Mouse (Mus musculus) liver, embryonic 11.5 days (tissue): ENCODE data around the gene Tbl2. TPM values are rescaled to one million over a fixed set of nuclear protein-coding genes. Genes with fewer than 3 reads are reported as not detected.

Experiments
- ATAC-seq: fragments of 200-750 bp; cut with Nextera tagmentation; replicated peaks from 2 replicates; pipeline ENCODE4 v1.8.0; 2017; ENCODE audit warnings: moderate number of reproducible peaks, mild to moderate bottlenecking, moderate TSS enrichment, moderate library complexity; ENCODE audit not compliant: low FRiP score
- DNase-seq: peaks from one replicate; pipeline ENCODE4 v3.0.0-alpha.2; 2017; ENCODE audit warnings: low spot score
- H3K27ac ChIP-seq: fragments of 300-500 bp; sonication (generic); 2 replicates; pipeline ENCODE4 v1.5.1; 2014; ENCODE audit warnings: mild to moderate bottlenecking, low read depth, low read length, control low read depth
- H3K27me3 ChIP-seq: fragments of 300-500 bp; sonication (generic); replicated peaks from 2 replicates; pipeline ENCODE4 v1.6.1; 2014; ENCODE audit warnings: low read length, mixed read lengths; ENCODE audit not compliant: control insufficient read depth, insufficient read depth
- H3K36me3 ChIP-seq: fragments of 300-500 bp; sonication (generic); 2 replicates; pipeline ENCODE4 v1.6.1; 2014; ENCODE audit warnings: mild to moderate bottlenecking, low read length, moderate library complexity, mixed read lengths; ENCODE audit not compliant: control insufficient read depth, insufficient read depth
- H3K4me1 ChIP-seq: fragments of 300-500 bp; sonication (generic); replicated peaks from 2 replicates; pipeline ENCODE4 v1.6.1; 2014; ENCODE audit warnings: low read length, mixed read lengths; ENCODE audit not compliant: control insufficient read depth, insufficient read depth
- H3K4me2 ChIP-seq: fragments of 300-500 bp; sonication (generic); 2 replicates; pipeline ENCODE4 v1.6.1; 2014; ENCODE audit warnings: mild to moderate bottlenecking, control low read depth, moderate library complexity
- H3K4me3 ChIP-seq: fragments of 300-500 bp; sonication (generic); 2 replicates; pipeline ENCODE4 v1.5.1; 2014; ENCODE audit warnings: low read depth, low read length, control low read depth
- H3K9ac ChIP-seq: fragments of 300-500 bp; sonication (generic); 2 replicates; pipeline ENCODE4 v1.6.1; 2014; ENCODE audit warnings: low read depth, low read length, control low read depth
- H3K9me3 ChIP-seq: fragments of 300-500 bp; sonication (generic); 2 replicates; pipeline ENCODE4 v1.6.1; 2016; ENCODE audit warnings: low read length, inconsistent platforms, mixed read lengths; ENCODE audit not compliant: control insufficient read depth
- WGBS: fragments of 180-500 bp; shearing (Covaris S2); extraction: QIAGEN DNeasy Blood & Tissue Kit; methylation state at CpG from one replicate; pipeline ENCODE4 v1.1.7; 2014; 5-methylcytosine and 5-hydroxymethylcytosine counted together
- polyA plus RNA-seq: library from polyadenylated mRNA; unstranded; fragments of >200 nt; fragmentation: Nextera tagmentation; extraction: Ambion mirVana; gene quantifications from 2 replicates; pipeline ENCODE4 v1.2.1, GENCODE M21; 2014

Tbl2 gene
- polyA plus RNA-seq, 1 experiment from 2014 or later = 24.6 TPM

DNA sequence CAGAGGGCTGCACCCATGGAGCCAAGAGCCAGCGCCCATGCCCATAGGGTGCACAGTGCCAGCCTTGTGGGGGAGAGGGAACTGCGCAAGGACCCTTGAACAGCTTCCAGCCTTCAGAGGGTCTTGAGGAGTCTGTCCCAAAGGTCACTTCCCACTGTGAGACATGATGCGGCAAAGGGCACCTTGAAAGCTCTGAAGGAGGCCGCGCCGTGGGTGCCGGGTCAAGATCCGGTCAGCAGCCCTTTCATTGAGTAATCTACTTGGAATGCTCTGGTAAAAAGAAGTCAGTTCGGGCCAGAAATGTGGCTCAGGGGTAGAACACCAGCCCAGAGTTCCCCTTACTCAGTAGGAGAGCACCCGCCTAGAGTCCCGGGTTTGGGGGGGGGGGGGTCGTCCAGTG, 35.7 kb upstream of the Tbl2 start:
- Histone ChIP-seq H3K36me3 (no peaks in the 10 kb centered on the region), H3K27me3 (peaks cover 16% of the 10 kb centered on the region), H3K27ac (no peak overlapping the region), H3K9ac (no peak overlapping the region), H3K4me2 (no peak overlapping the region), H3K9me3 (no peaks in the 10 kb centered on the region), H3K4me1 (peaks cover 3% of the 10 kb centered on the region; the same call in 1 of the 2 replicates), H3K4me3 (no peak overlapping the region)
- WGBS = 82% methylated on average over 12 of the region's 12 CpGs
- ATAC-seq (no peak), DNase-seq (no peak)

DNA sequence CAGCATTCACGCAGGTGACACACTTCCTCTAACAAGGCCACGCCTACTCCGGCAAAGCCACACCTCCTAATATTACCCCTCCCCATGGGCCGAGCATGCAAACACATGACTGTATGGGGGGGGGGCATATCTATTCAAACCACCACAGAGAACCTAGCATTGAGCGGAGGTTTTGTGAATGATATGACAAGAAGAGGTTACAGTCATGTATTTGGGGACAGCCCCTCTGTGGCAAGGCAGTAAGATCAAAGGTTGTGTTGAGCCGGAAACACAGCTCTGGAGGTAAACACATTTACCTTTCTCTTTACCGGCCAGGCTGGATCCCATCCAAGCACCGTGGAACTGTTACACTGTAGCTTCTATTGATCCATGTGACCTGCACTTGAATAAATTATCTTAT, 34.2 kb upstream of the Tbl2 start:
- Histone ChIP-seq H3K4me1 (peaks cover 8% of the 10 kb centered on the region), H3K27me3 (0 out of 2 replicates have a peak, but pooled peaks cover 2% of the 10 kb centered on the region), H3K36me3 (no peaks in the 10 kb centered on the region), H3K4me2 (no peak overlapping the region), H3K9ac (no peak overlapping the region), H3K9me3 (no peaks in the 10 kb centered on the region), H3K27ac (no peak overlapping the region), H3K4me3 (no peak overlapping the region)
- ATAC-seq = no peak
- 75% methylated on average over 8 of the region's 8 CpGs for WGBS
- no peak for DNase-seq

GRCm38 (mm10) chr5:135118589-135119081, 30.8 kb upstream of the Tbl2 start:
- H3K4me3 ChIP-seq = no peak overlapping the region
- H3K4me1 ChIP-seq = peaks cover 8% of the 10 kb centered on the region
- peak; percentile 44 for DNase-seq
- H3K36me3 ChIP-seq = no peaks in the 10 kb centered on the region
- 6% methylated on average over 6 of the region's 6 CpGs for WGBS
- H3K9ac ChIP-seq = no peak overlapping the region
- H3K4me2 ChIP-seq = 0 out of 2 replicates have a peak overlapping the region, but pooled peaks have one; percentile 12
- H3K9me3 ChIP-seq = no peaks in the 10 kb centered on the region
- H3K27ac ChIP-seq = peak overlapping the region; percentile 13; the same call in 1 of the 2 replicates
- peak; percentile 61 for ATAC-seq
- peaks cover 9% of the 10 kb centered on the region for H3K27me3 ChIP-seq

- Histone ChIP-seq H3K4me1 (peaks cover 8% of the 10 kb centered on the region), H3K36me3 (no peaks in the 10 kb centered on the region), H3K4me3 (no peak overlapping the region), H3K27me3 (peaks cover 9% of the 10 kb centered on the region), H3K27ac (no peak overlapping the region), H3K4me2 (no peak overlapping the region), H3K9me3 (no peaks in the 10 kb centered on the region), H3K9ac (no peak overlapping the region)
- 50% methylated on average over 4 of the region's 4 CpGs for WGBS
- DNase-seq (no peak), ATAC-seq (no peak)
These were observed 28.7 kb upstream of the Tbl2 start for GRCm38 (mm10) chr5:135120753-135121152.

DNA sequence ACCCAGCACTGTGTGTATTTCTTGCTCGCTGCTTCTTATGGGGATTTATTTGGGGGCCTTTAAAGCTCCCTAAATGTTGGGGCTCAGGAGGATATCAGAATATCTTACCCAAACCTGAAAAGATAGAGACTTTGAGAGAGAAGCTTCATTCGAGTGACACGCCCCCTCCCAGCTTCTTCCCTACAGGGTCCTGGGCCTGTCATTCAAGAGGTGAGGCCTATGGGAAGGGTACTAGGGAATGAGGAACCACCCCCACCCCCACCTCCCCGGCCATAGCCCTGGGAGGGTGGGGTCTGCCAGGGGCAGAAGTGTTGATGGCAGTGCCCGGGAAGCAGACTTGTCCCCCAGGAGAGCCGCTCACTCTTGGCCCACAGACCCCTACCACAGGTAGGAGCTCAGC, 23.3 kb upstream of the Tbl2 start:
- Histone ChIP-seq H3K9ac (no peak overlapping the region), H3K4me2 (no peak overlapping the region), H3K4me1 (no peaks in the 10 kb centered on the region), H3K4me3 (no peak overlapping the region), H3K9me3 (no peaks in the 10 kb centered on the region), H3K27ac (no peak overlapping the region), H3K27me3 (peaks cover 9% of the 10 kb centered on the region), H3K36me3 (no peaks in the 10 kb centered on the region)
- DNase-seq (no peak), ATAC-seq (no peak)
- 56% methylated on average over 6 of the region's 6 CpGs for WGBS

DNA sequence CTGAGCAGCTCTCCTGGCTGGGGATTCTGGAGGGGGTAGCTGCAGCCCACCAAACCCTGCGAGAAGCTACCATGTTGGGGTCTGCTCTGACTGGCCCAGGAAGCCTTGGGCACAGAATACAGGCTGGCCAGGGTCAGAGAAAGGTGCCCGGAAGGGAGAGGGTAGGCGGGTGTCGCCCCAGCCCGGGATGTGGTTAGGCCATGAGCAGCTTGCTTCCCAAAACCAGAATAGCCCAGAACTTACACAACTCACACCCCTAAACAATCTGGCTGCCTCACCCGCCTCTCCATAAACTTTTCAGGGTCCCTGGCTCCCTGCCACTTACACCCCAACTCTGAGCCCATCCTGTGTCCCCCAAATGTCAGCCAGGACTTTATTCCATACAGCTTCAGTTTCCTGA, 21.8 kb upstream of the Tbl2 start:
- ATAC-seq = no peak
- H3K9me3 ChIP-seq = no peaks in the 10 kb centered on the region
- H3K9ac ChIP-seq = no peak overlapping the region
- no peaks in the 10 kb centered on the region for H3K36me3 ChIP-seq
- H3K4me1 ChIP-seq = no peaks in the 10 kb centered on the region
- 59% methylated on average over 6 of the region's 6 CpGs for WGBS
- no peak for DNase-seq
- no peak overlapping the region for H3K4me2 ChIP-seq
- peaks cover 10% of the 10 kb centered on the region for H3K27me3 ChIP-seq
- H3K27ac ChIP-seq = no peak overlapping the region
- H3K4me3 ChIP-seq = no peak overlapping the region

GRCm38 (mm10) chr5:135129747-135130146, 19.7 kb upstream of the Tbl2 start:
- Histone ChIP-seq H3K4me2 (no peak overlapping the region), H3K9ac (no peak overlapping the region), H3K36me3 (no peaks in the 10 kb centered on the region), H3K27ac (no peak overlapping the region), H3K4me1 (no peaks in the 10 kb centered on the region), H3K9me3 (no peaks in the 10 kb centered on the region), H3K27me3 (peaks cover 28% of the 10 kb centered on the region), H3K4me3 (no peak overlapping the region)
- no peak for DNase-seq
- 79% methylated on average over 4 of the region's 4 CpGs for WGBS
- ATAC-seq = no peak

GRCm38 (mm10) chr5:135133736-135134405, 15.6 kb upstream of the Tbl2 start:
- Histone ChIP-seq H3K36me3 (no peaks in the 10 kb centered on the region), H3K27me3 (peaks cover 28% of the 10 kb centered on the region), H3K4me3 (peak overlapping the region; percentile 29), H3K9ac (no peak overlapping the region), H3K4me2 (peak overlapping the region; percentile 57), H3K4me1 (no peaks in the 10 kb centered on the region), H3K9me3 (no peaks in the 10 kb centered on the region), H3K27ac (no peak overlapping the region)
- ATAC-seq (peak; percentile 68), DNase-seq (peak; percentile 59)
- WGBS = 8% methylated on average over 26 of the region's 26 CpGs

GRCm38 (mm10) chr5:135134534-135134933, 14.9 kb upstream of the Tbl2 start:
- H3K4me3 ChIP-seq = peak overlapping the region; percentile 29
- H3K4me2 ChIP-seq = peak overlapping the region; percentile 57
- H3K9ac ChIP-seq = 0 out of 2 replicates have a peak overlapping the region, but pooled peaks have one; percentile 23
- 9% methylated on average over 8 of the region's 8 CpGs for WGBS
- H3K36me3 ChIP-seq = no peaks in the 10 kb centered on the region
- no peak overlapping the region for H3K27ac ChIP-seq
- DNase-seq = peak; percentile 49
- no peaks in the 10 kb centered on the region for H3K9me3 ChIP-seq
- no peak for ATAC-seq
- H3K27me3 ChIP-seq = peaks cover 28% of the 10 kb centered on the region
- H3K4me1 ChIP-seq = no peaks in the 10 kb centered on the region
